Mouse (Mus musculus): ENCODE data around the gene Ppt1. TPM values are rescaled to one million over a fixed set of nuclear protein-coding genes. Genes with fewer than 3 reads are reported as not detected.

Gene Ppt1
- polyA plus RNA-seq, 1 experiment from 2014 or later, result 61.2 TPM

DNA sequence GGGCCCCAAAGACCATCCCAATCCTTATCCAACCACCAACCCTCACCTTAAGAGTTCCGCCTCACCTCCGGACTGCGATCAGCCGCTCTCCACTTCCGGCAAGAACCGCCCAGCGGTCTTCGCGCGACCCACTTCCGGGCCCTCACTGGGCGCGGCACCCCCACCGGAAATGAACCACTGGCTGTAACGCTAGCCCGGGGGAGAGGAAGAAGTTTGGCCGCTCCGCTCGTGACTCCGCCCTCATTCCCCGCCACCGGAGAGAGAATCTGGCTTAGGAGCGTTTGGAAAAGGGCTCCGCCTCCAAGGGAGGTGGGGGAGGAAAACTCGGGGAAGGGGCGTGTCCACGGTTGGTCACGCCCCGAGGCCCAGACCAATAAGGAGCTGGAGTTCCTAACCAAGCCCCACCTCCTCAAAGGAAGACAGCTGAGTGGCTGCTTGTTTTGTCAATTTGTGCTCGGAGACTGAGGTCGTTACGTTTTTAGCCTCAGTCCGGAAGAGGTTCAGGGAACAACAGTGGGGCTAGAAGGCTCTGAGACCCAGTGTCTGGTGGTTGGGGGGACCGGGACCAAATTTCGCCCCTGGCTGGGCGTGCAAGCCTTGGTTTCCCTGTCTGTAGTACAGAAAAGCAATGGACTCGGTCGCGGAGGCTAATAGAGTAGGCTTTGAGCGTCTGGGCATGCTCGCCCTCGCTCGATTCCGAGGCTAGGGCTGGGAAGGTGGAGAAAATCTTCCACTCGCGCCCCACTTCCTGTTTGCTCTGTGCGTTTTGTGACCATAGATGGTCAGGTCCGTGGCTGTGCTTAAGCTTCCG is 49.9 kb downstream of the Ppt1 start, which contains the start of gene Cap1:
TSS of gene Cap1 (minus strand) at position 289 of the 811 bp plus-strand sequence.
- Histone ChIP-seq H3K4me3 (peak within 1 kb of the TSS; percentile 92), H3K4me1 (peaks cover 46% of the 10 kb centered on the region), H3K9ac (peak within 1 kb of the TSS; percentile 94), H3K9me3 (no peaks in the 10 kb centered on the region), H3K36me3 (no peaks in the 10 kb centered on the region), H3K27me3 (replicated peaks) (no peaks in the 10 kb centered on the region), H3K27ac (replicated peaks) (peak within 1 kb of the TSS; percentile 100), H3K4me2 (peak within 1 kb of the TSS; percentile 75)
- peak; percentile 94 for ATAC-seq (ENCODE audit: extremely low read depth, insufficient number of reproducible peaks, low FRiP score, low TSS enrichment)
- WGBS, result 2% methylated on average over 49 of the region's 49 CpGs

DNA sequence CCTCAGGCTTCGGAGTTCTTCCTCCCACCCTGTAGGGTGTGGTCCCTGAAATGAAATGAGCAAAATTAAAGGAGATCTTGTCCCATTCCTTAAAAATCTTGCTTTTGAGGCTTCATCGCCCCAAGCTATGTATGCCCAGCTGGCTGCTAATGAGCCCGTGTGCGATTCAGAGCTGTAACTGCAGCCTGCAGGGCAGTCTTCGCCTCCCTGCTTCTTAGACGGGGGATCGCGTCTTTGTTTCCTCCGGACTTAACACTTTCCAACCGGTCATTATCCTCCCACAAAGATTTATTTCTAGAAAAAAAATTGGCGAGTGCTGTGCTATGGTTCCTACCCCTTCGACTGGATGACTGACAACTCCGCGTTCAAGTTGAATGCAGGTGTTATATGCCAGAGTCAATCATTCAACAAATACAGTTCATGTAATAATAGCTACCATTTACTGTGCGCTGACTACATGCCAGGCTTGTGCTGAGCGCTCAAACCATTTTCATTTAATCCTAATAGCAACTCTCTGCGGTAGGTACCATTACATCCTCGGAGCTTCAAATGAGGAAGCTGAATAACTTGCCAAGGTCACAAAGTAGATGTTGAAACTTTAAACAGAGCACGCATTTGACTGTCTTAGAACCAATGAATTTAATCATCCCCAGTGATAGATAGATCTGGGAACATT is 50.7 kb downstream of the Ppt1 start:
- H3K9ac ChIP-seq, result peak overlapping the region; percentile 86
- H3K27ac ChIP-seq (replicated peaks), result peak overlapping the region; percentile 100
- WGBS, result 10% methylated on average over 19 of the region's 19 CpGs
- H3K4me1 ChIP-seq, result peaks cover 50% of the 10 kb centered on the region
- no peaks in the 10 kb centered on the region for H3K9me3 ChIP-seq
- peak overlapping the region; percentile 92 for H3K4me3 ChIP-seq
- H3K4me2 ChIP-seq, result peak overlapping the region; percentile 75
- H3K36me3 ChIP-seq, result no peaks in the 10 kb centered on the region
- H3K27me3 ChIP-seq (replicated peaks), result no peaks in the 10 kb centered on the region
- no peak for ATAC-seq (ENCODE audit: extremely low read depth, insufficient number of reproducible peaks, low FRiP score, low TSS enrichment)

DNA sequence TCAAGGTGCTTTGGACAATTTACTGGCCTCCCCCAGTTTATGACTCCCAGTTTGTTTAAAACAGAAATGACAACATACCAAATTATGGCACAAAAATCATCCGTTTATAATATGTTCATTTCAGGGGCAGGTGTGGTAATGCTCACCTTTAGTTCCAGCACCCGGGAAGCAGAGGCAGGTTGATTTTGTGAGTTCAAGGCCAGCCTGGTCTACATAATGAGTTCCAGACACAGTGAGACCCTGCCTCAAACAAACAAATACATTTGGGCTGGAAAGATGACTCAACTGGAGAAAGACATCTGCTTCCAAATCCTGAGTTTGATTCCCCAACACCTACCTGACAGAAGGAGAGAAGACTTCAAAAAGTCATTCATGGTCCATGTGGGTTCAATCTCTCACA is 51.3 kb downstream of the Ppt1 start:
- Histone ChIP-seq H3K36me3 (no peaks in the 10 kb centered on the region), H3K27me3 (replicated peaks) (no peaks in the 10 kb centered on the region), H3K4me3 (peak overlapping the region; percentile 92; the same call in 1 of the 2 replicates), H3K4me1 (peaks cover 50% of the 10 kb centered on the region), H3K9ac (peak overlapping the region; percentile 28; the same call in 1 of the 2 replicates), H3K27ac (replicated peaks) (peak overlapping the region; percentile 100), H3K9me3 (no peaks in the 10 kb centered on the region), H3K4me2 (peak overlapping the region; percentile 75)
- no peak for ATAC-seq (ENCODE audit: extremely low read depth, insufficient number of reproducible peaks, low FRiP score, low TSS enrichment)
- 76% methylated on average over 2 of the region's 2 CpGs for WGBS

DNA sequence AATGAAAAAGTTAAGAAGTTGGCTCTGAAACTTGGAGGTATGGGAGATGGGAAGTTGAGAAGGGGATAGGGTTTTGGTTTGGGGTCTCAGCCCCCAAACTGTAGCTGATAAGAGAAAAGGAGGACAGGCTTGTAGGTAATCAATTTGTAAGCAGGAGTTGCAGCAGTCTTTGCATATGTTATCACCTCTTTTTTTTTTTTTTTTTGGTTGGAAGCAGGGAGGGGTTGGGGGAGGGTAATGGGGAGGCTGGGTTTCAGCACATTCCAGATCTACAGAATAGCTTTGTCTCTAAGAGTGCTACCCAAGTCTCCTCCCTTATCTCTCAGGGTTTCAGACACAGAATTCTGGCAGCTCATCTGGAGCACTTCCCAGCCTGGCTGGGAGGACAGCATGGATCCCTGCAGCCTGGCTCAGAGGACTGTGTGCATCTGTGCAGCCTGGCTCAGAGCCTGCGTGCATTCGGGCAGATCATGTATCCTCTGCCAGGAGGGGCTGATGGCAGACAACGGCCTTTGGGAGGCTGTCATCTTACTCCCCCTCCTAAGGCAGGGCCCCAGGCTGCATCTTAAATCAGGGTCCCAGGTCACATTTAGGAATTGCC is 54.9 kb downstream of the Ppt1 start:
- H3K9ac ChIP-seq, result peak overlapping the region; percentile 62
- H3K4me3 ChIP-seq, result no peak overlapping the region
- H3K4me1 ChIP-seq, result peaks cover 28% of the 10 kb centered on the region
- no peaks in the 10 kb centered on the region for H3K36me3 ChIP-seq
- no peaks in the 10 kb centered on the region for H3K9me3 ChIP-seq
- H3K4me2 ChIP-seq, result no peak overlapping the region
- H3K27ac ChIP-seq (replicated peaks), result peak overlapping the region; percentile 76
- H3K27me3 ChIP-seq (replicated peaks), result no peaks in the 10 kb centered on the region
- WGBS, result 8% methylated on average over 3 of the region's 3 CpGs
- ATAC-seq (ENCODE audit: extremely low read depth, insufficient number of reproducible peaks, low FRiP score, low TSS enrichment), result peak; percentile 53

DNA sequence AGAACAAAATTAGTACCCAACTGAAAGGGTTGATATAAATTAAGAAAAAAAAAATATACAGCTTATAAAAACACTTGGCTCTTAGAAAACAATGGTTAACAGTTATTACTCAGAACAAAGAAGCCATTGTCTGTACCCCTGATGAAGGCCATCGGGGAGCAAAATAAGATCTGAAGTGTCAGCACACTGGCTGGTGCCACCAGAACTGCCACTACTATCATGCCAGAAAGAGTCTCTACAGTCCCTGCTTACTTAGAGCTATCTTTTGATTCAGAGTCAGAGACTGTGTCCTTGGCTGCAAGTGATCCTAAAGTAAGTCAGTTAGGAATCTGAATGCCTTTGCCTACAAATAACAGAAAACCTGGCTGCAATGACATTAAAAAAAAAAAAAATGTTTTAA is 55.6 kb downstream of the Ppt1 start:
- peak overlapping the region; percentile 76 for H3K27ac ChIP-seq (replicated peaks)
- H3K4me3 ChIP-seq, result no peak overlapping the region
- H3K9me3 ChIP-seq, result no peaks in the 10 kb centered on the region
- peaks cover 27% of the 10 kb centered on the region for H3K4me1 ChIP-seq
- H3K27me3 ChIP-seq (replicated peaks), result no peaks in the 10 kb centered on the region
- 31% methylated on average over 1 of the region's 1 CpGs for whole genome bisulfite sequencing
- H3K9ac ChIP-seq, result no peak overlapping the region
- no peaks in the 10 kb centered on the region for H3K36me3 ChIP-seq
- no peak overlapping the region for H3K4me2 ChIP-seq
- ATAC-seq (ENCODE audit: extremely low read depth, insufficient number of reproducible peaks, low FRiP score, low TSS enrichment), result no peak

DNA sequence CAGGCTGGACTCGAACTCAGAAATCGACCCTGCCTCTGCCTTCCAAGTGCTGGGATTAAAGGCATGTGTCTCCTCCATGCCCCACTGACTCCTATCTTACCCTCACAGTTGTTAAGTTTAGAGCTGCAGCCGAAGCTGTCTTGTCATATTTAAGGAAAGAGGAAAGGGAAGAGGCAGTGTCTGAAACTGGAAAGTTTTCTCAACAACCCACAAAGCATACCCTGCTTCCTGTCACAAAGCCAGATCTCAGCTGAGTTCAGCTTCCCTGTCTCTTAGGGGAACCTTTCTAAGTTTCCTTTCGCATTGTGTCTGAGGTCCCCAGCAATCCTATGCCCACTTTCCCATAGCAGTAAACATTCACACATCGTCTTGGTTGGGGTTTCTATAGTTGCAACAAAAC is 56.1 kb downstream of the Ppt1 start:
- no peaks in the 10 kb centered on the region for H3K9me3 ChIP-seq
- ATAC-seq (ENCODE audit: extremely low read depth, insufficient number of reproducible peaks, low FRiP score, low TSS enrichment), result no peak
- no peak overlapping the region for H3K4me2 ChIP-seq
- H3K27me3 ChIP-seq (replicated peaks), result no peaks in the 10 kb centered on the region
- WGBS, result 59% methylated on average over 5 of the region's 5 CpGs
- peak overlapping the region; percentile 76 for H3K27ac ChIP-seq (replicated peaks)
- no peaks in the 10 kb centered on the region for H3K36me3 ChIP-seq
- no peak overlapping the region for H3K4me3 ChIP-seq
- peaks cover 22% of the 10 kb centered on the region for H3K4me1 ChIP-seq
- no peak overlapping the region for H3K9ac ChIP-seq

DNA sequence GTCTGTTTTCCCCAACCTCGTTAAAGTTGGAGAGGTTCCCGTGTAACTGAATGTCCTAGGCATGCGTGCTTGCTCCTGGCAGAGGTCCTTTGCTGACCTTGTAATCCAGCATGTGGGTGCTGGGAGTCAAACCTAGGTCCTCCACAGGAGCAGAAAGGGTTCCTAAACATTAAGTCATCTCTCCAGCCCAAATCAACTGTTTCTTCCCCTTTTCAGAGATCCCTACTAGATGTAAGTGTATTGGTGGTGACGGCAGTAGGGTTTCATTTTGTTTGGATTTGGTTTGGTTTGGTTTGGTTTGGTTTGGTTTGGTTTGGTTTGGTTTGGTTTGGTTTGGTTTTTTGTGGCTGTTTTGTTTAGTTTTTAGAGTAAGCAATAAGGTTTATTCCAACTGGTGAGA is 61.7 kb downstream of the Ppt1 start:
- H3K27ac ChIP-seq (replicated peaks), result no peak overlapping the region
- 0 out of 2 replicates have a peak, but pooled peaks cover 5% of the 10 kb centered on the region for H3K27me3 ChIP-seq (replicated peaks)
- no peak overlapping the region for H3K4me2 ChIP-seq
- H3K9ac ChIP-seq, result no peak overlapping the region
- H3K36me3 ChIP-seq, result no peaks in the 10 kb centered on the region
- H3K9me3 ChIP-seq, result no peaks in the 10 kb centered on the region
- H3K4me3 ChIP-seq, result no peak overlapping the region
- WGBS, result 74% methylated on average over 4 of the region's 4 CpGs
- H3K4me1 ChIP-seq, result no peaks in the 10 kb centered on the region
- no peak for ATAC-seq (ENCODE audit: extremely low read depth, insufficient number of reproducible peaks, low FRiP score, low TSS enrichment)

DNA sequence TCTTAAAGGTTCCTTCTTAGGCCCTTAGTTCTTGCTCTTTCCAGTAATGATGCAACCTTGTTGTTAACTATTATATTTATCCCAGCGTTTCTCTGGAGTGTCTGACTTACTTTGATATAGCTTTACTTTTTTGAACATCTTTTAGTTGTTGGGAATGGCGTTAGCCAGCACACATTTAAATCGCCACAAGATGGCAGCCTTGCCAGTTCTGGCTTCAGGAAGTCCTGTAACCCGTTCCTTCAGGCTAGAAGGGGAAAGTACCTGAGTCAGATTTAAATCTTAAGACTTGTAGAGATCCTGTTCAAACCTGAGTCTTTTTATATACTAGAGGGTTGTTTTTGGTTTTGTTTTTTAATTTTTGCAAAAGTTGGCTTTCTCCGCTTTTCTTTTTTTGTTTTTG is 62.3 kb downstream of the Ppt1 start:
- no peak for ATAC-seq (ENCODE audit: extremely low read depth, insufficient number of reproducible peaks, low FRiP score, low TSS enrichment)
- Histone ChIP-seq H3K4me3 (no peak overlapping the region), H3K27me3 (replicated peaks) (0 out of 2 replicates have a peak, but pooled peaks cover 5% of the 10 kb centered on the region), H3K4me2 (no peak overlapping the region), H3K27ac (replicated peaks) (no peak overlapping the region), H3K4me1 (no peaks in the 10 kb centered on the region), H3K9ac (no peak overlapping the region), H3K36me3 (no peaks in the 10 kb centered on the region), H3K9me3 (no peaks in the 10 kb centered on the region)
- 13% methylated on average over 5 of the region's 5 CpGs for WGBS

DNA sequence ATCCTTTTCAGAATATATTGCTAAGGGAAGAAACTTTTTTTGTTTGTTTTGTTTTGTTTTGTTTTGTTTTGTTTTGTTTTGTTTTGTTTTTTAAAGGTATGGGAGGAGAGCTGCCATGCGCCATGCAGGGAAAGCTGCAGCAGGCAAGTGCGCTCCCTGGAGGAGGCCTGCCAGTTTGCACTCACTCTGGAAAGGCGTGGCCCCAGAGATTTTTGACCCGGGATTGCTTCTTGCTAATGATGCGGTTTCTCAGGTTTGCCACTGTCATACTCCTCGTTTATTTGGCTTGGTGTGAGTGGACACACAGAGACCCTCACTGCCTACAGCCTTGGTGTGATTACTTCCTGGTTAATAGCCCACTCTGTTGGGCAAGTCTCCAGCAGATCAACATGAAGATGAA is 66.1 kb downstream of the Ppt1 start:
- no peak for ATAC-seq (ENCODE audit: extremely low read depth, insufficient number of reproducible peaks, low FRiP score, low TSS enrichment)
- H3K9ac ChIP-seq, result no peak overlapping the region
- no peak overlapping the region for H3K4me3 ChIP-seq
- H3K36me3 ChIP-seq, result no peaks in the 10 kb centered on the region
- H3K27ac ChIP-seq (replicated peaks), result no peak overlapping the region
- no peaks in the 10 kb centered on the region for H3K4me1 ChIP-seq
- H3K27me3 ChIP-seq (replicated peaks), result 0 out of 2 replicates have a peak, but pooled peaks cover 5% of the 10 kb centered on the region
- H3K9me3 ChIP-seq, result no peaks in the 10 kb centered on the region
- H3K4me2 ChIP-seq, result no peak overlapping the region
- WGBS, result 20% methylated on average over 6 of the region's 6 CpGs

DNA sequence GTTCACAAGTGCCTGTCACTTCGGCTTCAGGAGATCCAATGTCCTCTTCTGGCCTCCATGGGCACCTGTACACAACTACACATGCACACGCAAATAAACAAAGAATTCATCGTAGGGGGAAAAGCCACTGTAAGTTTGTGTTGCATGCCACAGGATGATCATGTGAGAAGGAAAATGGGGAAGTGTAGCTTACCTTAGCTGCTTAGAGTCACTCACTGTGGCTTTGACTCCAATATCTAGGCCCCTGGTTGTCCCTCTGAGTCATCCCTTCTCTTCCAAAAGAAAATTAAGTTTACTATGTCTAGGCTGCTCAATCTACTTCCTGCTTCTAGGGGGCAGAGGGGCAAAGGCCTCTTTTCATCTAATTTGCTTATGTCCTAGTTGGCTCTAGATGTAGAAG is 67.7 kb downstream of the Ppt1 start:
- ATAC-seq (ENCODE audit: extremely low read depth, insufficient number of reproducible peaks, low FRiP score, low TSS enrichment), result no peak
- peaks cover 6% of the 10 kb centered on the region; the same call in 1 of the 2 replicates for H3K9me3 ChIP-seq
- H3K4me1 ChIP-seq, result no peaks in the 10 kb centered on the region
- no peaks in the 10 kb centered on the region for H3K36me3 ChIP-seq
- no peak overlapping the region for H3K4me3 ChIP-seq
- H3K27me3 ChIP-seq (replicated peaks), result 0 out of 2 replicates have a peak, but pooled peaks cover 5% of the 10 kb centered on the region
- 81% methylated on average over 3 of the region's 3 CpGs for WGBS
- no peak overlapping the region for H3K9ac ChIP-seq
- H3K27ac ChIP-seq (replicated peaks), result no peak overlapping the region
- H3K4me2 ChIP-seq, result no peak overlapping the region

DNA sequence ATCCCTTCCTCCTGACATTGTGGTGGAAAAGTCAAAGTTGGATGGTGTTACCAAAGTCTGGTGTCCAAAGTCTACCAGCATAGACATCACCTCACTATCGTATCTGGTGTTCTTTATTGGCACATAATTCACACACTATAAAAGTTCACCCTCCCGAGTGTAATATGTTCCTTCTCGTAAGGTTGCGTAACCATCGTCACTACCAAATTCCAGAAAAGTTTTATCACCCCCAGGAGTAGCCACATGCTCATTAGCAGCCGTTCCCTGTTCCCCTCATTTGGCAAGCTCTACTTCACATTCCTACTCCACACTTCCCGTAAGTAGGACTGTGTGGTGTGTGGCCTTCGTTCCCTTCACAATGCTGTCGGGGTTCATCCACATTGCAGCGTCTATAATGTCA is 69.3 kb downstream of the Ppt1 start:
- Histone ChIP-seq H3K4me2 (no peak overlapping the region), H3K4me3 (no peak overlapping the region), H3K27me3 (replicated peaks) (0 out of 2 replicates have a peak, but pooled peaks cover 4% of the 10 kb centered on the region), H3K27ac (replicated peaks) (no peak overlapping the region), H3K9me3 (peaks cover 6% of the 10 kb centered on the region; the same call in 1 of the 2 replicates), H3K36me3 (no peaks in the 10 kb centered on the region), H3K4me1 (no peaks in the 10 kb centered on the region), H3K9ac (no peak overlapping the region)
- WGBS, result 71% methylated on average over 10 of the region's 10 CpGs
- no peak for ATAC-seq (ENCODE audit: extremely low read depth, insufficient number of reproducible peaks, low FRiP score, low TSS enrichment)
